In genomic region chr14:20214125-20214524, GRCm38 (mm10) we compare ENCODE assay signal across 25 mouse cellular contexts. TPM values are rescaled to one million over a fixed set of nuclear protein-coding genes. Genes with fewer than 3 reads are reported as not detected.
DNase-seq lines count a peak whose midpoint lies in the region; ATAC-seq and TF ChIP-seq lines count a peak whose summit lies in the region.
"Had no signal": no experiment of that assay in that cellular context is flagged by ENCODE, and none has a peak within 500 bp of the region (broad histone marks: within the 10 kb centered on the region; RNA-seq: fewer than 3 reads in every experiment).

No protein-coding gene starts in this region.

- TF ChIP-seq EP300 in stomach, postnatal 0 days (optimal IDR thresholded peaks at IDR 0.05): no peak

- H3K79me2 ChIP-seq in liver, adult 2 months (ENCODE audit: control insufficient read depth, insufficient read depth, low read length): no peaks in the 10 kb centered on the region

- TF ChIP-seq POLR2A in liver, adult 2 months (IDR thresholded peaks at IDR 0.05; ENCODE audit: extremely low read depth, insufficient read depth, low read length): no peak

- 28% methylated on average over 7 of the region's 7 CpGs for WGBS in liver, adult 2 months
- 94% methylated on average over 7 of the region's 7 CpGs for WGBS in midbrain, embryonic 11.5 days
- WGBS in midbrain, embryonic 16.5 days: 91% methylated on average over 7 of the region's 7 CpGs
- 70% methylated on average over 7 of the region's 7 CpGs for WGBS in intestine, embryonic 16.5 days
- 71% methylated on average over 7 of the region's 7 CpGs for WGBS in stomach, postnatal 0 days

- H3K27ac ChIP-seq in liver, adult 2 months (replicated peaks; ENCODE audit: insufficient read depth, low read depth, low read length): peak overlapping the region; percentile 41; the same call in 1 of the 2 replicates
- no peak overlapping the region for H3K27ac ChIP-seq in midbrain, embryonic 11.5 days (ENCODE audit: low read depth, low read length)
- H3K27ac ChIP-seq in midbrain, embryonic 16.5 days (ENCODE audit: low read length): no peak overlapping the region
- no peak overlapping the region for H3K27ac ChIP-seq in intestine, embryonic 16.5 days (ENCODE audit: low read length)
- no peak overlapping the region for H3K27ac ChIP-seq in stomach, postnatal 0 days (replicated peaks)
- H3K27ac ChIP-seq: forebrain, embryonic 15.5 days; heart, embryonic 10.5 days; left cerebral cortex, adult 2 months; liver, embryonic 13.5 days had no signal

- no peaks in the 10 kb centered on the region for H3K9me3 ChIP-seq in midbrain, embryonic 11.5 days (ENCODE audit: control insufficient read depth, low read length)
- H3K9me3 ChIP-seq in midbrain, embryonic 16.5 days (replicated peaks; ENCODE audit: control insufficient read depth, low read length, poor library complexity, severe bottlenecking): no peaks in the 10 kb centered on the region
- H3K9me3 ChIP-seq in intestine, embryonic 16.5 days (ENCODE audit: control insufficient read depth, low read length): no peaks in the 10 kb centered on the region
- no peaks in the 10 kb centered on the region for H3K9me3 ChIP-seq in stomach, postnatal 0 days (ENCODE audit: control insufficient read depth, low read length)
- H3K9me3 ChIP-seq: forebrain, embryonic 15.5 days; heart, embryonic 10.5 days; liver, embryonic 13.5 days had no signal

- no peak for ATAC-seq in midbrain, embryonic 11.5 days (ENCODE audit: low FRiP score)
- no peak for ATAC-seq in midbrain, embryonic 16.5 days
- ATAC-seq in intestine, embryonic 16.5 days: peak; percentile 59; the same call in 1 of the 2 replicates
- ATAC-seq in stomach, postnatal 0 days (ENCODE audit: low FRiP score, low TSS enrichment): peak; percentile 78
- ATAC-seq: forebrain, embryonic 15.5 days had no signal

- peak; percentile 58 for DNase-seq in liver, adult 2 months (ENCODE audit: extremely low read depth, low read depth, low spot score)
- DNase-seq in liver: no peak
- peak; percentile 41 for DNase-seq in midbrain, embryonic 11.5 days (ENCODE audit: low spot score, missing footprints)
- peak; percentile 65 for DNase-seq in stomach, postnatal 0 days (ENCODE audit: low spot score)
- no peak for DNase-seq in thymus, adult 18-20 months
- no peak for DNase-seq in heart, adult 9 months (ENCODE audit: low spot score in 2 of 2)
- DNase-seq: adrenal gland, postnatal 14 days; B cell, adult 2 months; cerebellum, postnatal 10 days; embryo, embryonic 11 days; gastrocnemius, postnatal 25 days; kidney, adult 9 months; kidney, postnatal 36 days; left cerebral cortex, postnatal 4 days; liver, embryonic 13.5 days; midbrain, embryonic 14.5 days; retina, postnatal 1 day had no signal

- H3K36me3 ChIP-seq in liver, adult 2 months (ENCODE audit: control insufficient read depth, insufficient read depth, low read length): no peaks in the 10 kb centered on the region
- H3K36me3 ChIP-seq in midbrain, embryonic 11.5 days (ENCODE audit: control insufficient read depth, insufficient read depth, low read length): no peaks in the 10 kb centered on the region
- H3K36me3 ChIP-seq in midbrain, embryonic 16.5 days (ENCODE audit: control insufficient read depth, insufficient read depth, low read length): no peaks in the 10 kb centered on the region
- H3K36me3 ChIP-seq in intestine, embryonic 16.5 days (ENCODE audit: control insufficient read depth, insufficient read depth, low read length): no peaks in the 10 kb centered on the region
- H3K36me3 ChIP-seq in stomach, postnatal 0 days (ENCODE audit: control insufficient read depth, insufficient read depth, low read length): no peaks in the 10 kb centered on the region
- H3K36me3 ChIP-seq: forebrain, embryonic 15.5 days; heart, embryonic 10.5 days; liver, embryonic 13.5 days had no signal

- peaks cover 2% of the 10 kb centered on the region; the same call in 1 of the 2 replicates for H3K4me1 ChIP-seq in liver, adult 2 months (ENCODE audit: control insufficient read depth, insufficient read depth, low read length)
- H3K4me1 ChIP-seq in midbrain, embryonic 11.5 days (ENCODE audit: control insufficient read depth, insufficient read depth, low read length): peaks cover 9% of the 10 kb centered on the region
- H3K4me1 ChIP-seq in midbrain, embryonic 16.5 days (ENCODE audit: control insufficient read depth, insufficient read depth, low read length): no peaks in the 10 kb centered on the region
- peaks cover 3% of the 10 kb centered on the region; the same call in 1 of the 2 replicates for H3K4me1 ChIP-seq in intestine, embryonic 16.5 days (ENCODE audit: control insufficient read depth, insufficient read depth, low read length)
- H3K4me1 ChIP-seq in stomach, postnatal 0 days (replicated peaks; ENCODE audit: control insufficient read depth, insufficient read depth): no peaks in the 10 kb centered on the region
- H3K4me1 ChIP-seq: forebrain, embryonic 15.5 days; heart, embryonic 10.5 days had no signal

- no peak for TF ChIP-seq CTCF in liver, adult 2 months (IDR thresholded peaks at IDR 0.05; ENCODE audit: low read depth, low read length)
- TF ChIP-seq CTCF in stomach, postnatal 0 days (IDR thresholded peaks at IDR 0.05; ENCODE audit: low read depth): no peak

- peak overlapping the region; percentile 46; the same call in 1 of the 2 replicates for H3K4me3 ChIP-seq in liver, adult 2 months (ENCODE audit: insufficient read depth, low read depth, low read length)
- no peak overlapping the region for H3K4me3 ChIP-seq in midbrain, embryonic 11.5 days (ENCODE audit: low read depth, low read length)
- no peak overlapping the region for H3K4me3 ChIP-seq in midbrain, embryonic 16.5 days (ENCODE audit: low read depth, low read length)
- no peak overlapping the region for H3K4me3 ChIP-seq in intestine, embryonic 16.5 days (ENCODE audit: low read length)
- no peak overlapping the region for H3K4me3 ChIP-seq in stomach, postnatal 0 days (ENCODE audit: low read depth, low read length)
- H3K4me3 ChIP-seq: forebrain, embryonic 15.5 days; heart, embryonic 10.5 days; left cerebral cortex, adult 2 months; liver, embryonic 13.5 days had no signal

- H3K4me2 ChIP-seq in midbrain, embryonic 11.5 days: no peak overlapping the region
- H3K4me2 ChIP-seq in midbrain, embryonic 16.5 days (ENCODE audit: low read length): no peak overlapping the region
- H3K4me2 ChIP-seq in intestine, embryonic 16.5 days (ENCODE audit: low read depth, low read length): no peak overlapping the region
- H3K4me2 ChIP-seq in stomach, postnatal 0 days (replicated peaks; ENCODE audit: low read depth): no peak overlapping the region
- H3K4me2 ChIP-seq: forebrain, embryonic 15.5 days; liver, embryonic 13.5 days had no signal

- H3K9ac ChIP-seq in liver, adult 2 months (ENCODE audit: low read depth, low read length): peak overlapping the region; percentile 81
- H3K9ac ChIP-seq in midbrain, embryonic 11.5 days (ENCODE audit: low read length): no peak overlapping the region
- no peak overlapping the region for H3K9ac ChIP-seq in midbrain, embryonic 16.5 days (ENCODE audit: low read depth, low read length)
- H3K9ac ChIP-seq in intestine, embryonic 16.5 days (ENCODE audit: low read depth, low read length): no peak overlapping the region
- no peak overlapping the region for H3K9ac ChIP-seq in stomach, postnatal 0 days (ENCODE audit: low read length)
- H3K9ac ChIP-seq: forebrain, embryonic 15.5 days; liver, embryonic 13.5 days had no signal

- no peaks in the 10 kb centered on the region for H3K27me3 ChIP-seq in liver, adult 2 months (ENCODE audit: control insufficient read depth, insufficient read depth, low read length)
- no peaks in the 10 kb centered on the region for H3K27me3 ChIP-seq in midbrain, embryonic 11.5 days (ENCODE audit: control insufficient read depth, insufficient read depth, low read length)
- H3K27me3 ChIP-seq in midbrain, embryonic 16.5 days (ENCODE audit: control insufficient read depth, insufficient read depth, low read depth, low read length): no peaks in the 10 kb centered on the region
- H3K27me3 ChIP-seq in intestine, embryonic 16.5 days (replicated peaks; ENCODE audit: control insufficient read depth, insufficient read depth, low read length): no peaks in the 10 kb centered on the region
- H3K27me3 ChIP-seq in stomach, postnatal 0 days (ENCODE audit: control insufficient read depth, insufficient read depth, low read length): no peaks in the 10 kb centered on the region
- H3K27me3 ChIP-seq: forebrain, embryonic 15.5 days; liver, embryonic 13.5 days had no signal

RNA-seq across cellular contexts. Expression of gene Kcnk5, which starts 32.5 kb away (rescaled TPM):
- total RNA-seq in liver, adult 2 months (2014; rRNA removed): 17.5 and 25.6 TPM in 2 replicates
- polyA plus RNA-seq in liver, adult 2 months (2012; rRNA removed): 10.3 and 13.8 TPM in 2 replicates
- polyA plus RNA-seq in midbrain, embryonic 11.5 days (2014; fragmentation: Nextera tagmentation; extraction: Ambion mirVana): 4.5 and 6.6 TPM in 2 replicates
- polyA plus RNA-seq in midbrain, embryonic 16.5 days (2015; fragmentation: Nextera tagmentation; extraction: Ambion mirVana): 0.70 and 0.85 TPM in 2 replicates
- 10.7 and 10.9 TPM in 2 replicates for polyA plus RNA-seq in intestine, embryonic 16.5 days (2015; fragmentation: Nextera tagmentation; extraction: Ambion mirVana)
- polyA plus RNA-seq in stomach, postnatal 0 days (2015; fragmentation: Nextera tagmentation; extraction: Ambion mirVana): 7.7 and 8.3 TPM in 2 replicates

RNA-seq across cellular contexts. Expression of gene Kcnk16, which starts 54.9 kb away (rescaled TPM):
- not detected in 2 replicates for total RNA-seq in liver, adult 2 months (2014; rRNA removed)
- polyA plus RNA-seq in liver, adult 2 months (2012; rRNA removed): not detected in 2 replicates
- polyA plus RNA-seq in midbrain, embryonic 11.5 days (2014; fragmentation: Nextera tagmentation; extraction: Ambion mirVana): not detected in 2 replicates
- not detected in 2 replicates for polyA plus RNA-seq in midbrain, embryonic 16.5 days (2015; fragmentation: Nextera tagmentation; extraction: Ambion mirVana)
- polyA plus RNA-seq in intestine, embryonic 16.5 days (2015; fragmentation: Nextera tagmentation; extraction: Ambion mirVana): 5.6 and 5.7 TPM in 2 replicates
- polyA plus RNA-seq in stomach, postnatal 0 days (2015; fragmentation: Nextera tagmentation; extraction: Ambion mirVana): 4.8 and 5.7 TPM in 2 replicates
- total RNA-seq: adrenal gland, postnatal 14 days; gastrocnemius, postnatal 25 days; left cerebral cortex, adult 2 months; left cerebral cortex, postnatal 4 days had no signal
- polyA plus RNA-seq: brain, embryonic 14.5 days; forebrain, embryonic 15.5 days; heart, postnatal 0 days; hindbrain, embryonic 11.5 days; midbrain, embryonic 14.5 days had no signal

Comparison
In these comparisons a context has a peak if more than half of its experiments do, and no peak if none do; other contexts are left out.
1. DNase-seq: peak in liver, adult 2 months (single experiment), midbrain, embryonic 11.5 days (single experiment) and stomach, postnatal 0 days (single experiment); none in liver (single experiment), thymus, adult 18-20 months (0 of 2) and heart, adult 9 months (0 of 2).
2. ATAC-seq: peak in intestine, embryonic 16.5 days (single experiment) and stomach, postnatal 0 days (single experiment); none in midbrain, embryonic 11.5 days (single experiment) and midbrain, embryonic 16.5 days (single experiment).